Mouse (Mus musculus) cerebellum, adult 9-10 months (tissue): Measurements from ENCODE around the gene Fam114a1.

ENCODE experiments used
- DNase-seq: peaks from one replicate; pipeline ENCODE4 v3.0.0; 2022

Fam114a1 gene

GRCm38 (mm10) chr5:64969861-64970771, at the start of gene Fam114a1:
Fam114a1 (plus strand) TSS chr5:64970071.
- no peak for DNase-seq

- DNase-seq = no peak
These were observed 46.9 kb upstream of the Fam114a1 start for GRCm38 (mm10) chr5:64922891-64923381.

GRCm38 (mm10) chr5:64932215-64932614, 37.7 kb upstream of the Fam114a1 start:
- no peak for DNase-seq

- DNase-seq = no peak
These were observed 37.1 kb upstream of the Fam114a1 start for GRCm38 (mm10) chr5:64932775-64933174.

- no peak for DNase-seq
These were observed 18.4 kb upstream of the Fam114a1 start for GRCm38 (mm10) chr5:64951486-64951885.

GRCm38 (mm10) chr5:64954931-64955330, 14.9 kb upstream of the Fam114a1 start:
- no peak for DNase-seq

- DNase-seq = no peak
These were observed 10.7 kb upstream of the Fam114a1 start for GRCm38 (mm10) chr5:64958991-64959842.

GRCm38 (mm10) chr5:64959843-64960230, 10.0 kb upstream of the Fam114a1 start, which contains the start of gene Tlr6:
Tlr6 (minus strand) TSS chr5:64960097.
- DNase-seq = peak; percentile 12

- no peak for DNase-seq
These were observed 8.9 kb upstream of the Fam114a1 start for GRCm38 (mm10) chr5:64960857-64961391.

GRCm38 (mm10) chr5:64963271-64963670, 6.6 kb upstream of the Fam114a1 start:
- no peak for DNase-seq

- DNase-seq = no peak
These were observed 6.1 kb upstream of the Fam114a1 start for GRCm38 (mm10) chr5:64963735-64964134.

GRCm38 (mm10) chr5:64968961-64969860, 660 bp upstream of the Fam114a1 start:
- no peak for DNase-seq

GRCm38 (mm10) chr5:64975121-64975520, 5.2 kb downstream of the Fam114a1 start:
- DNase-seq = no peak

GRCm38 (mm10) chr5:64977128-64977527, 7.3 kb downstream of the Fam114a1 start:
- DNase-seq = no peak

GRCm38 (mm10) chr5:64985971-64986370, 16.1 kb downstream of the Fam114a1 start:
- DNase-seq = no peak

GRCm38 (mm10) chr5:64989940-64990339, 20.1 kb downstream of the Fam114a1 start:
- DNase-seq = no peak

GRCm38 (mm10) chr5:64992540-64992939, 22.7 kb downstream of the Fam114a1 start:
- DNase-seq = no peak

GRCm38 (mm10) chr5:64995408-64995807, 25.5 kb downstream of the Fam114a1 start:
- no peak for DNase-seq

GRCm38 (mm10) chr5:65002940-65003824, 33.3 kb downstream of the Fam114a1 start:
- peak; percentile 63 for DNase-seq

GRCm38 (mm10) chr5:65003946-65004535, 34.2 kb downstream of the Fam114a1 start:
- DNase-seq = no peak

GRCm38 (mm10) chr5:65005251-65005650, 35.4 kb downstream of the Fam114a1 start:
- no peak for DNase-seq
